Mouse (Mus musculus): ENCODE data around the gene Ankmy1. TPM values are rescaled to one million over a fixed set of nuclear protein-coding genes. Genes with fewer than 3 reads are reported as not detected.

Gene Ankmy1
- polyA plus RNA-seq, 1 experiment from 2014 or later = 0.67 TPM

DNA sequence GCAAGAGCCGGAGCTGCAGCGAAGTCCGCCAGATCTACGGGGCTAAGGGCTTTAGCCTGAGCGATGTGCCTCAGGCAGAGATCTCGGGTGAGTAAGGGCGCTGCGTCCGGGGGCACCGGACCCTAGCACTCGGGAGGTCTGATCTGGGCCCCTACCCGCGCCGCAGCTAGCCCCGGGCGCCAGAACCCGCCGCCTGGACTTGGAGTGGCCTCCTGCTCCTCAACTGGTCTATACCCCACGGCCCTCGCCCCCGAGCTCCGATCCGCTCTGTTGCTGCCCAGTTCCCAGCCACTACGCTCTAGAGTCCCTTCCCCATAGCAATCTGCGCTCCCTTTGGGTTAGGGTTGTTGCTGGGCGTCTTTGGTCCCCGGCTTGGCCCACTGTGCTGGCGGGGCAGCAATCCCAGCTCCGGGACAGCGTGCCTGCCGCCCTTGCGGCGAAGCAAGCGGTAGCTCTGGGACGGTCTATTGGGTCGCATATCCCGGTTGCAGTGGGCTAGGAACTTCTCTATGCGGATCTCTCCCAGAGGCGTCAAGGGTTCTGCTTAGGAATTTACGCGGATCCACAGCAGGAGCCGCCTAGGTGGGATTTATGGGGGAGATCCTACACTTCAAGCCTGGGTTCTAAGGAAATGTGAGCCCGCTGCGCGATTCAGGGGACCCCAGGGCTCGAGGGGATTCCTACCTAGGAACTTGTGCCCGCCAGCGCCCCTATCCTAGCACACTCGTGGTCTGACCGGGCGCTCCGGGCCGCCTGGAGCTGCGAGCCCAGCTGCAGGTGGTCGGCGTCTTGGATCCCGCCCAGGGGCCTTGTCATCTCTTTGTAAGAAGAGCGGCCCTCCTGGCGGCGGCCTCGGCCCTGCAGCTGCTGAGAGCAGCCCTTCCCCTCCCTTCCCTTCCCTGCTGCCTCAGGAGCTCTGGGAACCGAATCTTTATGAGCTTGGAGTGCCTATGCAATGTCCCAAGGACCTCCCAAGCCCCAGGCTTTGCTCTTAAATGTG is 70.4 kb downstream of the Ankmy1 start:
- ATAC-seq (ENCODE audit: low FRiP score) = peak; percentile 50
- H3K9me3 ChIP-seq (replicated peaks) = no peaks in the 10 kb centered on the region

DNA sequence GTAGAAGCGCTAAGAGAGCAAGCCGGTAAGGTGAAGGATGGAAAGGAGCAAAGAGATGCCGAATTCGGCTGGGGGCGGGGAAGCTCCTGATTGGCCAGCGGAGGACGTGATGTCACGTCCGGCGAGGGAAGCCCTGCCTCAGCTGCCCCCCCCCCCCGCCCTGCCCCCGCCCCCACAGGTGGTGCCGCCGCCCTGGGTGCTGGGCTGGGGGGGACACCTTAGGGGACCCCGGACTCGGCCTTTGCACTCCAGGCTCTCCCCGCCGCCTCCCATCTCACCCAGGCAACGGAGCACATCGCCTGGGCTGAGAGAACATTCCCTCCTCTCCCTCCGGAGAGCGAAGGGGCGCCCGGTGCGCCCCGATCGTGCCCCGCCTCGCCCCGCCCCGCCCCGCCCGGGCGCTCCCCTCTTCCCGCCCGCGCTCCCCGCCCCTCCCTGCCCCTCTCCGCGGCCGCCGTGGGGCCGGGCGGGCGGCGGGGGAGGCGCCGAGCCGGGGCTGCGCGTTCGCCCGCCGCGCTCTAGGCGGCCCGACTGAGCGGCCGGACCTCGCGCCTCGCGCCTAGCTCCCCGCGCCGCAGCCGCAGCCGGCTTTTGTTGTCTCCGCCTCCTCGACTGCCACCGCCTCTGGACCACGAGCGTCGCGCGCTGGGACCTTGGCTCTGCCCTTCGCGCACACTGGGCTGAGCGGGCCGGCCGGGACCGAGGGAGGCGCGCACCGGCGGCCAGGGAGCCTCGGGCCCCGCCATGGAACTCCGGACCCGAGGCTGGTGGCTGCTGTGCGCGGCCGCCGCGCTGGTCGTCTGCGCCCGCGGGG is 71.3 kb downstream of the Ankmy1 start, which contains the start of gene Gpc1:
Gene Gpc1 (plus strand): TSS at position 458 of the 814 bp plus-strand sequence.
- peaks cover 32% of the 10 kb centered on the region for H3K4me1 ChIP-seq
- ATAC-seq (ENCODE audit: low FRiP score) = peak; percentile 85
- H3K27ac ChIP-seq = peak within 1 kb of the TSS; percentile 95
- H3K9ac ChIP-seq = peak within 1 kb of the TSS; percentile 89
- H3K4me2 ChIP-seq (replicated peaks) = peak within 1 kb of the TSS; percentile 83
- under 1% methylated on average over 43 of the region's 99 CpGs for whole genome bisulfite sequencing
- no peaks in the 10 kb centered on the region for H3K9me3 ChIP-seq (replicated peaks)
- peak within 1 kb of the TSS; percentile 95 for H3K4me3 ChIP-seq
- peaks cover 16% of the 10 kb centered on the region for H3K27me3 ChIP-seq
- H3K36me3 ChIP-seq = peaks cover 13% of the 10 kb centered on the region

More for the DNA sequence above, 70.4 kb downstream of the Ankmy1 start:
- peak overlapping the region; percentile 89 for H3K9ac ChIP-seq
- H3K4me2 ChIP-seq (replicated peaks) = peak overlapping the region; percentile 83
- peak overlapping the region; percentile 95 for H3K4me3 ChIP-seq
- peaks cover 15% of the 10 kb centered on the region for H3K27me3 ChIP-seq
- peak overlapping the region; percentile 95 for H3K27ac ChIP-seq
- peaks cover 13% of the 10 kb centered on the region for H3K36me3 ChIP-seq
- under 1% methylated on average over 62 of the region's 62 CpGs for WGBS
- peaks cover 32% of the 10 kb centered on the region for H3K4me1 ChIP-seq

DNA sequence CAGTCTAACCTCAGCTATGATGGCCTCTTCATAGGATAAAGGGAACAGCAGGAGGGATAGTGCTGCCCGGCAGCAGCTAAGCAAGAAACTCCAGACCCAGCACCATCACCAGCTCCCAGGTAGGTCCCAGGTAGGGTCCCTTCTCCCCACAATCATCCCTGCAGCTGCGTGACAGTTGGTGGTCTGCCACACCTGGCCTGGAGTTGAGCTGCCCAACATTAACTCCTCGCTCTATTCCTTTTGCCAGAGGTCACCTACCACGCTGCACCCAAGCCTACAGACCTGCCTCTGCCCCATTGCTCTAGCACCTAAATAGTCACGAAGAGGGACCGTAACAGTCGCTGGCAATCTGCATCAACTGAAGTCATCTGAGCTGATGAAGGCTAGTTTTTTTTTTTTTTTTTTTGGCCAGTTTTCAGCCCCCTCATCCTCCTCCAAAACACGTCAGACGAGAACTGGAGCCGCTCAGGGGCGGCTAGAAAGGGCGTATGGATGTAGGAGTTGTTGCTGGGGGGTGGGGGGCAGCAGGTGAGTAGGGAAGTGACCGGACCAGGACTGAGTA is 72.0 kb downstream of the Ankmy1 start:
- H3K36me3 ChIP-seq = peaks cover 9% of the 10 kb centered on the region
- no peak for ATAC-seq (ENCODE audit: low FRiP score)
- peak overlapping the region; percentile 83 for H3K4me2 ChIP-seq (replicated peaks)
- H3K9ac ChIP-seq = peak overlapping the region; percentile 89
- H3K9me3 ChIP-seq (replicated peaks) = no peaks in the 10 kb centered on the region
- peaks cover 16% of the 10 kb centered on the region for H3K27me3 ChIP-seq
- H3K4me1 ChIP-seq = peaks cover 32% of the 10 kb centered on the region
- 10% methylated on average over 12 of the region's 13 CpGs for WGBS
- H3K4me3 ChIP-seq = peak overlapping the region; percentile 95
- peak overlapping the region; percentile 95 for H3K27ac ChIP-seq

DNA sequence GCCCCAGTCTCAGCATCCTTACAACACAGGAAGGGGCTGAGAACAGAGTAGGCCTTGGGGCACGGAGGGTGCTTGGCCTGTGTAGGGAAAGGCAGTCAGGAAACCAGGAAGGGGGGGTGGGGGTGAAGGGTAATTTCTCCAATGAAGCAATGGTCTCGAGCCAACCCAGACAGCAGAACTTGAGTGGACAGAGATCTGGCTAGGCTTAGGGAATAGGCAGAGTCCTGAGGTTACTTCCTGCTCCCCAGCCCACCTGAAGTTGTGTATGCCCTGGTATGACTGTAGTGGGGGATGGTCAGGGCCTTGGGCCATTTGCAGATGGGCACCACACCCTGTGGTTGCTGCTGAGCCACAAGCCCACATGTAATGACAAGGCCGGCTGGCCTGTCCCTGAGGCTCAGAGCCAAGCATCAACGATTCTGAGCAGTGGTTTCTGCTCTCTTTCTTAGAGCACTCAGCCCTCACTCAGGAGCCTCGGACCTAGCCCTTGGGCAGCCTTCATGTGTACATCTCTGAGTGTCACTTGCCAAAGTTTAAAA is 86.9 kb downstream of the Ankmy1 start:
- no peak for ATAC-seq (ENCODE audit: low FRiP score)
- no peaks in the 10 kb centered on the region for H3K9me3 ChIP-seq (replicated peaks)
- no peaks in the 10 kb centered on the region for H3K27me3 ChIP-seq
- H3K4me1 ChIP-seq = peaks cover 5% of the 10 kb centered on the region; the same call in 1 of the 2 replicates
- H3K4me2 ChIP-seq (replicated peaks) = no peak overlapping the region
- H3K9ac ChIP-seq = no peak overlapping the region
- H3K36me3 ChIP-seq = no peaks in the 10 kb centered on the region
- H3K4me3 ChIP-seq = no peak overlapping the region
- 73% methylated on average over 5 of the region's 5 CpGs for WGBS
- no peak overlapping the region for H3K27ac ChIP-seq

DNA sequence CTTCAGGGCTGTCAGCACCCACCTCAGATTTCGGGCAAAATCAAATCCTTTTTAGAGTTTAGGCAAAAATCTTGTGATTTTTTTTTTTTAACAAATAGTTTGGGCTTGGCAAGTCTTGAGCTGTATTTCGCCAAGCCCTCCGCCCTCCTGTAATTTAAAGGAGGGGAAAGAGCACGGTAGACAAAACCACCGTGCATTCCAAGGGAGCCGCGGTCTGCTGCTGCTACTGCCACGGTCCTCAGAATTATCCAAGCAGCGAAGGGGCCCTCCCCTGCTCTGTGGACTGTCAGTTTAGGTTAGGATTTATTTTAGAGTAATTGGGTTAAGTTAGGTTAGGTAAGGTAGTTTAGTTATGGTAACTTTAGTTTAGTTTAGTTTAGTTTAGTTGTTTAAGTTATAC is 87.6 kb downstream of the Ankmy1 start:
- H3K27ac ChIP-seq = no peak overlapping the region
- H3K9ac ChIP-seq = no peak overlapping the region
- WGBS = 67% methylated on average over 9 of the region's 9 CpGs

DNA sequence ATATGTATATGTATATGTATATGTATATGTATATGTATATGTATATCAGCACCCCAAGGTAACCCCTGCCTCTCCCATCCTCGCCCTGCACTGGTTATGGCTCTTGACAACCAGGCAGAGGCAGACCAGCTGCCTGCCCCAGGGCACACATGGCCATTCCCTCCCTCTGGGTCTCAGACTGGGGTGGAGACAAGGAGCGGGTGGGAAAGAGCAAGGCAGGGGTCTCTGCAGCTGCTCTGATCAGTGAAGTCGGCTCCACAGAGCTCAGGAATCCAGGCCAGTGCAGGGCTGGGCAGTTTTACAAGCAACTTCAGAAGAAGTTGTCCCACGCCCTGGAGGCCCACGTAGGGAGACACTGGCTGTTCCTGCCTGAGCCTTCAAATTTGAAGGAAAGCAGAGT is 88.4 kb downstream of the Ankmy1 start:
- ATAC-seq (ENCODE audit: low FRiP score) = no peak
- 76% methylated on average over 5 of the region's 5 CpGs for WGBS

More for the DNA sequence above, 87.6 kb downstream of the Ankmy1 start:
- Histone ChIP-seq H3K9me3 (replicated peaks) (no peaks in the 10 kb centered on the region), H3K36me3 (no peaks in the 10 kb centered on the region), H3K4me2 (replicated peaks) (no peak overlapping the region), H3K4me1 (peaks cover 5% of the 10 kb centered on the region; the same call in 1 of the 2 replicates), H3K4me3 (no peak overlapping the region), H3K27me3 (no peaks in the 10 kb centered on the region)
- ATAC-seq (ENCODE audit: low FRiP score) = no peak

More for the DNA sequence above, 88.4 kb downstream of the Ankmy1 start:
- no peak overlapping the region for H3K4me2 ChIP-seq (replicated peaks)
- no peaks in the 10 kb centered on the region for H3K27me3 ChIP-seq
- H3K9me3 ChIP-seq (replicated peaks) = peaks cover 5% of the 10 kb centered on the region; the same call in 1 of the 2 replicates
- H3K9ac ChIP-seq = no peak overlapping the region
- no peak overlapping the region for H3K4me3 ChIP-seq
- H3K4me1 ChIP-seq = peaks cover 5% of the 10 kb centered on the region; the same call in 1 of the 2 replicates
- H3K27ac ChIP-seq = no peak overlapping the region
- H3K36me3 ChIP-seq = no peaks in the 10 kb centered on the region

MicroRNA genes within 50 kb of the gene (microRNA counts, 519-probe panel; counts per million panel counts)
- 4,901 counts per million, percentile 91 among the panel's probes with 10 or more counts for microRNA mmu-miR-149

Small RNA genes lying within 50 kb of the gene (microRNA-seq; reads per million reads assigned to microRNA genes)
- gene Mir149 = 8,912 reads per million, percentile 94 among the genes with 10 or more reads in this experiment

Other genes with a start within 250 kb of the Ankmy1 start
- gene Gpc1, start 71.3 kb downstream of the Ankmy1 start, polyA plus RNA-seq (2016; fragmentation: Nextera tagmentation; extraction: Ambion mirVana) = 79.8 and 80.2 TPM in 2 replicates
- 11.9 and 12.9 TPM in 2 replicates for gene Dusp28, start 4.1 kb upstream of the Ankmy1 start, polyA plus RNA-seq (2016; fragmentation: Nextera tagmentation; extraction: Ambion mirVana)
- gene Rnpepl1, start 7.9 kb upstream of the Ankmy1 start, polyA plus RNA-seq (2016; fragmentation: Nextera tagmentation; extraction: Ambion mirVana) = 31.6 and 34.7 TPM in 2 replicates
- gene Capn10, start 31.5 kb upstream of the Ankmy1 start, polyA plus RNA-seq (2016; fragmentation: Nextera tagmentation; extraction: Ambion mirVana) = 54.7 and 56.3 TPM in 2 replicates
- 0.10 and 0.41 TPM in 2 replicates for gene Gpr35, start 48.0 kb upstream of the Ankmy1 start, polyA plus RNA-seq (2016; fragmentation: Nextera tagmentation; extraction: Ambion mirVana)
- not detected in 2 replicates for gene Aqp12, start 103.4 kb upstream of the Ankmy1 start, polyA plus RNA-seq (2016; fragmentation: Nextera tagmentation; extraction: Ambion mirVana)
- gene Kif1a, start 199.0 kb upstream of the Ankmy1 start, polyA plus RNA-seq (2016; fragmentation: Nextera tagmentation; extraction: Ambion mirVana) = 145 and 146 TPM in 2 replicates
- not detected in 2 replicates for gene Agxt, start 232.3 kb upstream of the Ankmy1 start, polyA plus RNA-seq (2016; fragmentation: Nextera tagmentation; extraction: Ambion mirVana)